Mouse (Mus musculus) CD4-positive, CD25-positive, alpha-beta regulatory T cell, adult 4 months (primary cell): ENCODE results near the gene Npas1. TPM values are rescaled to one million over a fixed set of nuclear protein-coding genes. Genes with fewer than 3 reads are reported as not detected.
A peak's percentile ranks its signal among the peaks of the same experiment; 100 is the strongest.

Source experiments
- ATAC-seq: one replicate; pipeline ENCODE4 v1.8.0; 2017
- polyA plus RNA-seq, 2 experiments: library from polyadenylated mRNA; unstranded; fragments of 100-300 nt; shearing (Covaris generic); gene quantifications; one replicate each; pipeline ENCODE4 v1.2.1; 2017

Npas1 gene
- not detected for polyA plus RNA-seq

DNA sequence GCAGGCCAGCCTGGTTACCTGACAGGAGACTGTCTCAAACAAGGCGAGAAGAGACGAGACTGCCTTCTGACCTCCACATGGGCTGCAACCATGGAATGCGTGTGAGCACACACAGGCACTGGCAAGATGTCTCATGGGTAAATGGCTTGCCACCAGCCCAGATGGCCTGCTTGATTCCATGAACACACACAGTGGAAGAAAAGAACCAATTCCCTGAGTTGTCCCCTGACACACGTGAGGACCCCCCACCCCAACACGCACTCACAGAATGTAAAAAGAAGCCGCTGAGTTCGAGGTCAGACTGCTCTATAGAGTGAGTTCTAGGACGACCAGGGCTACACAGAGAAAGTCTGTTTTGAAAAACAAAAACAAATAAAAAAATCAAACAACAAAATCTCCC, at the start of gene Npas1:
Gene Npas1 (minus strand): TSS at position 101 of the 400 bp plus-strand sequence.
- ATAC-seq, result no peak

GRCm38 (mm10) chr7:16525995-16526394, 48.5 kb upstream of the Npas1 start:
- ATAC-seq, result no peak

DNA sequence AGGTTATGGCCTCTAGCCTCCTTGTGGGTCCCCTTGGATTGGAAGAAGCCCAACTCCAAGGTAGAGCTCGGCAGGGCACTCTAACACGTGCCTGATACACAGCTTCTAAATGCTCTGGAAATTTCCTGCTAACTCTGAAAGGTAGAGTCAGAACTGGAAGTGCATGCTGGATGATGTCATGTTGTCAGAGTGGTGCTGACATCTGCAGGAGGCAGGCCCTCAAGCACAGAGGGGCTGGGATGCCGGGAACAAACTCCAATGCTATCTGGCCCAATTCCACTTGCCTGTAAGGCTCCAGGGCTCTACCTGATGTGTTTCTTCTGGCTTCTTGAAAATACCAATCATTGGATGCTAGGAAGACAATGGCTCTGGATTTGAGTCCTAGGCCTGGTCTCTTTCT, 47.9 kb upstream of the Npas1 start:
- no peak for ATAC-seq

DNA sequence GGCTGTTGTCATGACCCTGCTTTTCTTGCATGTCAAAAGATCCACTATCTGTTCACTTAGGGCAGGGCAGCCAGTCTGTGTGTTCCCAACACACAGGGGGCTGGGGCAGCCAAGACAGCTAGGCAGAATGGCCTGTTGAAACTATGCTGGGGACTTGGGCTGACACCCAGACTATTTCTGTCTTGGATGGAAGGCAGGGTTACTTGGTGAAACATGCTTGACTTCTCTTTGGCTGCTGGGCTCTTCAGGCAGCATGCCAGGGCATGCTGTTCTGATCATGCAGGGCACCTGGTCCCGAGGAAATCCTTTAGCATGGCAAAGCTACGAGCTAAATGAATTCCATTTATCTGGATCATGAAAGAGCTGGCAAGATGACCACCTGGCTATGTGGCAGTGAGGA, 46.8 kb upstream of the Npas1 start:
- no peak for ATAC-seq

GRCm38 (mm10) chr7:16519310-16519709, 41.8 kb upstream of the Npas1 start:
- no peak for ATAC-seq

- no peak for ATAC-seq
Observed at GRCm38 (mm10) chr7:16517198-16517597, 39.7 kb upstream of the Npas1 start.

GRCm38 (mm10) chr7:16507284-16507683, 29.8 kb upstream of the Npas1 start:
- peak; percentile 61 for ATAC-seq

GRCm38 (mm10) chr7:16505226-16505593, 27.7 kb upstream of the Npas1 start:
- no peak for ATAC-seq

- ATAC-seq, result no peak
Observed at GRCm38 (mm10) chr7:16504573-16505225, 27.2 kb upstream of the Npas1 start.

DNA sequence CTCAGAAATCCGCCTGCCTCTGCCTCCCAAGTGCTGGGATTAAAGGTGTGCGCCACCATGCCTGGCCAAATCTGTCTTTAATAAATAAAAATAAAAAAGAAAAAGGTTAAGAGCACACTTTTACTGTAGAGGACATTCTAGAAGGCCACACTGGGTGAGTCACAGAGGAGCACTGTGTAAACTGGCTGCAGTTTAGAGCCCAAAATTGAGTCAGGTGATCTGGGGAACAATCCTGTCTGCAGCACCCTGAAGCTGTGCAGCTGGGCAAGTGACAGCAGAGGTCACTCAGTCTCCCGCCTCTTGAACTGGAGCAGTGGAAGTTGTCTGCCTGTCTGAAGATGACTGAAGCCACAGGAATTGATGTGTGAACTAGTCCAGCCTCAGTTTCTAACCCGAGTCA, 24.0 kb upstream of the Npas1 start:
- ATAC-seq, result no peak

- ATAC-seq, result no peak
Observed at GRCm38 (mm10) chr7:16499671-16500104, 22.2 kb upstream of the Npas1 start.

- no peak for ATAC-seq
Observed at GRCm38 (mm10) chr7:16496260-16496659, 18.7 kb upstream of the Npas1 start.

DNA sequence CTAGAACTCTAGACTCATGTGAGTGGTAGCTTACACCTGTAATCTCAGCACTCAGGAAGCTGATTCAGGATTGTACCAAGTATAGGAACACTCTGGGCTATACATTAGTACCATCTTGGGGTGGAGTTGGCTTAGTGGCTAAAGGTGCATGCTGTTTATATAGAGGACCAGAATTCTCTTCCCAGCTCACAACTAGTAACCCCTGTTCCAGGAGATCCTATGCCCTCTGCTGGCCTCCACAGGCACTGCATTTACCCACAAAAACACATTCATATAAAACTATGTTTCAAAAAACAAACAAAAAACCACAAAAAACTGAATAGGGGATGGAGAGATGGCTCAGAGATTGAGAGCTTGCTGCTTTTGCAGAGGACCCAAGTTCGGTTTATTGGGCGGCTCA, 15.8 kb upstream of the Npas1 start:
- ATAC-seq, result no peak

DNA sequence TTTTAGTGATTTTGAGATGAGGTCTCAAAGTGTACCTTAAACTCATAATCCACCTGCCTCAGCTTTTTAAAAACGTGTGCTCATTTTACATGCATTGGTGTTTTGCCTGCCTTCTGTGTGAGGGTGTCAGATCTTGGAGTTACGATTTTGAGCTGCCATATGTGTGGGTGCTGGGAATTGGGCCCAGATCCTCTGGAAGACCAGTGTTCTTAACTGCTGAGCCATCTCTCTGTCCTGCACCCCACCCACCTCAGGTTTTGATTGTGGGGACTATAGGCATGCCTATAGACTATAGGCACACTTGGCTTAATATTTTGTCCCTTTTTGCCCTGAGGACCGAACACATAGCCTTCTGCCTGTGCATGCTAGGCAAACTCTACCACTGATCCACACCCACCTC, 14.7 kb upstream of the Npas1 start:
- ATAC-seq, result no peak

GRCm38 (mm10) chr7:16491759-16492158, 14.2 kb upstream of the Npas1 start:
- peak; percentile 84 for ATAC-seq

- ATAC-seq, result no peak
Observed at GRCm38 (mm10) chr7:16489948-16490347, 12.4 kb upstream of the Npas1 start.

DNA sequence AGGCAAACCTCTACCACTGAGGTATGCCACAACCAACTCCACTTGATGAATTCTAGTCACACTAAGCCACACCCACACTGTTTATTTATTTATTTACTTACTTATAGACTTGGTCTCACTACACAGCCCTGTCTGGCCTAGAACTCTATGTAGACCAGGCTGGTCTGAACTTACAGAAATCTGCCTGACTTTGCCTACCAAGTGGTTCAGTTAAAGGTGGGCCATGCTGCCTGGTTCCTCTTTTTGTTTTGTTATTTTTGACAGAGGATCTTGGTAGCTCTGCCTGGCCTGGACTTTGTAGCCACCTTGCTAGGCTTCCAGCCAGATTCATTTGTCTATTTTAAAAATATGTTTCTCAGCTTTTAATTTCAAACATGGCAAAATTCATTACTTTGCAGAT, 11.3 kb upstream of the Npas1 start:
- no peak for ATAC-seq

- no peak for ATAC-seq
Observed at GRCm38 (mm10) chr7:16476600-16476989, 933 bp downstream of the Npas1 start.

GRCm38 (mm10) chr7:16475764-16476599, 1.5 kb downstream of the Npas1 start:
- ATAC-seq, result no peak

DNA sequence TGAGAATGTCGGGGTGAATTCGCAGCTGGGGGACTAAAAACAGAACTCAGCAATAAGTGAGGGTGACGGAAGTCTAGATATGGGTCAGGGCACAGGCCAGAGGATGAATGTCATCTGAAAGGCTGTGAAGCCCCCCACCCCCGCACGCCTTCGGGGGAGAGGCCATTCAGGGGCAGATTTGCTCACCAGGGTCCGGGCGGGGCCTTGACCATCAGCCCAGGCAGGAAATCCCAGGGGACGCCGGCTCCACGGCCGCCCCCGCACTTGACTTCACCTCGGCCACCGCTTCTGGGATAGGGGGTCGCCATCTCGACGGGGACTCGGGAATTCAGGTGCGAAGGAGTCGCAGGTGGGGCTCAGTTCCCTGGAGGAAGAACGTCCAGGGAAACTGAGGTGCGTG, 2.2 kb downstream of the Npas1 start:
- ATAC-seq, result no peak

DNA sequence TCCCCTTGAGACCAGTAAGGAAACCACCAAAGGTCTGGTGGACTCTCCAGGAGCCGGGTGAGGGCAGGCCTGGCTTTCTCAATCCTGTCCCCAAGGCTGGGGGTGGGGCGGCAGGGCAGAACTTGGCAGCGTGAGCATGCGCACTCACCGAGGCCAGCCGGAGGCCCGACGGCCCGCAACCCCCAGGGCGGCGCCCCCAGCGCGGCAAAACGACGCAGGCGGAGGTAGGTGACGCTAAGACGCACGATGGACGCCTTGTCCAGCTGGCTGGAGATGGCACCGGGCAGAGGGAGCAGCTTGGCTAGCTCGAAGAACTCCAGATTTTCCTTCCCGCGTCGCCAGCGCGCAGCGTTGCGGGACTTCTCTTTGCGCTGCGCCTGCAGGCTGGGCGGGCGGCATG, 3.1 kb downstream of the Npas1 start:
- ATAC-seq, result no peak

DNA sequence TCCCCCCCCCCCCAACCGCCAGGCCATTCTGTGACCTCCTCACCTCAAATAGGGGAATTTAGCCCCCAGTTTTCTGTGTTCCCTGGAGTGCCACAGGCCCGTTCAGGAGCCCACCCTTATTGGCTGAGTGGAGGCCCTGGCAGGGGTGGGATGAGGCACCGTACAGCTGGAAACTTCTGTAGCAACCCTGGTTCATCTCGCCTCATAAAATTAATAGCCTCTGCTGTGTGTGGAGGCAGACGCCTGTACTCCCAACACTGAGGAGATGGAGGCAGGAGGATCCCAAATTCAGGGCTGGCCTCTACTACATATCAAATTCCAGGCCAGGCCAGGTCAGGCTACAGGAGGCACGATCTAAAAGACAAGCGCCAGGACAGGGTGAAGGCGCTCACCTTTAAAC, 3.7 kb downstream of the Npas1 start:
- ATAC-seq, result no peak

GRCm38 (mm10) chr7:16472116-16472709, 5.3 kb downstream of the Npas1 start:
- ATAC-seq, result no peak

GRCm38 (mm10) chr7:16471549-16471948, 6.0 kb downstream of the Npas1 start:
- ATAC-seq, result no peak
